Mouse (Mus musculus) lung, embryonic 14.5 days (tissue): Measurements from ENCODE around the gene Rpgrip1l. TPM values are rescaled to one million over a fixed set of nuclear protein-coding genes. Genes with fewer than 3 reads are reported as not detected.

ENCODE experiments used
- ATAC-seq: fragments of 200-750 bp; cut with Nextera tagmentation; 2 replicates; pipeline ENCODE4 v1.8.0; 2017; ENCODE audit warnings: mild to moderate bottlenecking, moderate TSS enrichment, moderate library complexity; ENCODE audit not compliant: insufficient read depth
- DNase-seq: peaks from one replicate; pipeline ENCODE4 v3.0.0-alpha.2; 2015
- H3K27ac ChIP-seq: fragments of 300-500 bp; sonication (generic); 2 replicates; pipeline ENCODE4 v1.5.1; 2014; ENCODE audit warnings: low read depth, mild to moderate bottlenecking, moderate library complexity
- H3K27me3 ChIP-seq: fragments of 300-500 bp; sonication (generic); 2 replicates; pipeline ENCODE4 v1.6.1; 2014; ENCODE audit warnings: low read length, control low read depth; ENCODE audit not compliant: insufficient read depth
- H3K36me3 ChIP-seq: fragments of 300-500 bp; sonication (generic); 2 replicates; pipeline ENCODE4 v1.6.1; 2014; ENCODE audit warnings: control low read depth; ENCODE audit not compliant: insufficient read depth
- H3K4me1 ChIP-seq: fragments of 300-500 bp; sonication (generic); 2 replicates; pipeline ENCODE4 v1.6.1; 2014; ENCODE audit warnings: antibody characterized with exemption, control low read depth; ENCODE audit not compliant: insufficient read depth
- H3K4me2 ChIP-seq: fragments of 300-500 bp; sonication (generic); 2 replicates; pipeline ENCODE4 v1.6.1; 2014; ENCODE audit warnings: mild to moderate bottlenecking
- H3K4me3 ChIP-seq: fragments of 300-500 bp; sonication (generic); 2 replicates; pipeline ENCODE4 v1.5.1; 2014; ENCODE audit warnings: low read depth, low read length
- H3K9ac ChIP-seq: fragments of 300-500 bp; sonication (generic); 2 replicates; pipeline ENCODE4 v1.6.1; 2014
- H3K9me3 ChIP-seq: fragments of 300-500 bp; sonication (generic); 2 replicates; pipeline ENCODE4 v1.6.1; 2016; ENCODE audit warnings: low read depth, low read length, control low read depth
- CTCF ChIP-seq: IDR thresholded peaks from 2 replicates; pipeline ENCODE4 v1.5.1; 2016; ENCODE audit warnings: antibody characterized with exemption, low read depth
- WGBS: fragments of 180-500 bp; shearing (Covaris S2); extraction: QIAGEN DNeasy Blood & Tissue Kit; methylation state at CpG from one replicate; pipeline ENCODE4 v1.1.7; 2014; 5-methylcytosine and 5-hydroxymethylcytosine counted together
- polyA plus RNA-seq: library from polyadenylated mRNA; unstranded; fragments of >200 nt; fragmentation: Nextera tagmentation; extraction: Ambion mirVana; gene quantifications from 2 replicates; pipeline ENCODE4 v1.2.1, GENCODE M21; 2014

Rpgrip1l gene
- polyA plus RNA-seq, 1 experiment from 2014 or later: 10.4 TPM

- Histone ChIP-seq H3K36me3 (no peaks in the 10 kb centered on the region), H3K9me3 (no peaks in the 10 kb centered on the region; the same call in 1 of the 2 replicates), H3K27ac (no peak overlapping the region), H3K9ac (no peak overlapping the region), H3K4me1 (no peaks in the 10 kb centered on the region), H3K27me3 (no peaks in the 10 kb centered on the region), H3K4me3 (no peak overlapping the region), H3K4me2 (no peak overlapping the region)
- DNase-seq (no peak), ATAC-seq (no peak)
- no peak for TF ChIP-seq CTCF
- WGBS: 81% methylated on average over 5 of the region's 5 CpGs
These were observed 35.0 kb downstream of the Rpgrip1l start for GRCm38 (mm10) chr8:91278060-91278459.

GRCm38 (mm10) chr8:91276337-91276736 is 36.7 kb downstream of the Rpgrip1l start:
- H3K9ac ChIP-seq: no peak overlapping the region
- no peak overlapping the region for H3K4me2 ChIP-seq
- no peak for DNase-seq
- H3K27ac ChIP-seq: no peak overlapping the region
- peak; percentile 50 for TF ChIP-seq CTCF
- H3K4me1 ChIP-seq: no peaks in the 10 kb centered on the region
- no peaks in the 10 kb centered on the region for H3K27me3 ChIP-seq
- no peak overlapping the region for H3K4me3 ChIP-seq
- H3K9me3 ChIP-seq: no peaks in the 10 kb centered on the region; the same call in 1 of the 2 replicates
- 87% methylated on average over 2 of the region's 2 CpGs for WGBS
- no peak for ATAC-seq
- no peaks in the 10 kb centered on the region for H3K36me3 ChIP-seq

- 95% methylated on average over 5 of the region's 5 CpGs for WGBS
- H3K27ac ChIP-seq: no peak overlapping the region
- no peaks in the 10 kb centered on the region for H3K27me3 ChIP-seq
- no peak overlapping the region for H3K9ac ChIP-seq
- no peak for TF ChIP-seq CTCF
- ATAC-seq (no peak), DNase-seq (no peak)
- no peak overlapping the region for H3K4me3 ChIP-seq
- H3K4me2 ChIP-seq: no peak overlapping the region
- no peaks in the 10 kb centered on the region; the same call in 1 of the 2 replicates for H3K9me3 ChIP-seq
- H3K36me3 ChIP-seq: peaks cover 6% of the 10 kb centered on the region; the same call in 1 of the 2 replicates
- no peaks in the 10 kb centered on the region for H3K4me1 ChIP-seq
These were observed 39.6 kb downstream of the Rpgrip1l start for GRCm38 (mm10) chr8:91273493-91273892.

- H3K36me3 ChIP-seq: peaks cover 10% of the 10 kb centered on the region; the same call in 1 of the 2 replicates
- H3K4me1 ChIP-seq: no peaks in the 10 kb centered on the region
- no peak overlapping the region for H3K27ac ChIP-seq
- H3K4me3 ChIP-seq: no peak overlapping the region
- no peak for DNase-seq
- ATAC-seq: no peak
- no peaks in the 10 kb centered on the region for H3K27me3 ChIP-seq
- H3K4me2 ChIP-seq: no peak overlapping the region
- no peak for TF ChIP-seq CTCF
- WGBS: 70% methylated on average over 2 of the region's 2 CpGs
- H3K9me3 ChIP-seq: no peaks in the 10 kb centered on the region
- no peak overlapping the region for H3K9ac ChIP-seq
These were observed 43.6 kb downstream of the Rpgrip1l start for GRCm38 (mm10) chr8:91269374-91269958.

- Histone ChIP-seq H3K4me2 (no peak overlapping the region), H3K9me3 (no peaks in the 10 kb centered on the region), H3K36me3 (0 out of 2 replicates have a peak, but pooled peaks cover 6% of the 10 kb centered on the region), H3K4me1 (no peaks in the 10 kb centered on the region), H3K27ac (no peak overlapping the region), H3K4me3 (no peak overlapping the region), H3K9ac (no peak overlapping the region), H3K27me3 (no peaks in the 10 kb centered on the region)
- no peak for DNase-seq
- TF ChIP-seq CTCF: no peak
- ATAC-seq: no peak
These were observed 48.5 kb downstream of the Rpgrip1l start for GRCm38 (mm10) chr8:91264564-91264963.

GRCm38 (mm10) chr8:91263939-91264338 is 49.1 kb downstream of the Rpgrip1l start:
- H3K27ac ChIP-seq: no peak overlapping the region
- ATAC-seq (no peak), DNase-seq (peak; percentile 53)
- 0 out of 2 replicates have a peak, but pooled peaks cover 3% of the 10 kb centered on the region for H3K36me3 ChIP-seq
- H3K9ac ChIP-seq: no peak overlapping the region
- TF ChIP-seq CTCF: no peak
- no peaks in the 10 kb centered on the region for H3K9me3 ChIP-seq
- H3K27me3 ChIP-seq: no peaks in the 10 kb centered on the region
- H3K4me1 ChIP-seq: no peaks in the 10 kb centered on the region
- H3K4me3 ChIP-seq: no peak overlapping the region
- H3K4me2 ChIP-seq: no peak overlapping the region
- 65% methylated on average over 3 of the region's 3 CpGs for WGBS

GRCm38 (mm10) chr8:91261598-91261997 is 51.5 kb downstream of the Rpgrip1l start:
- H3K9me3 ChIP-seq: no peaks in the 10 kb centered on the region
- ATAC-seq (no peak), DNase-seq (no peak)
- no peak overlapping the region for H3K27ac ChIP-seq
- H3K9ac ChIP-seq: no peak overlapping the region
- no peaks in the 10 kb centered on the region for H3K27me3 ChIP-seq
- no peaks in the 10 kb centered on the region for H3K36me3 ChIP-seq
- H3K4me2 ChIP-seq: no peak overlapping the region
- H3K4me1 ChIP-seq: no peaks in the 10 kb centered on the region
- 77% methylated on average over 2 of the region's 2 CpGs for WGBS
- TF ChIP-seq CTCF: peak; percentile 44; the same call in 1 of the 2 replicates
- no peak overlapping the region for H3K4me3 ChIP-seq
